Mouse (Mus musculus): ENCODE measurements at regions not wholly inside any gene's neighbourhood (a gene's known extent, or its start where the extent isn't known, plus 50 kb on each side); places are given as distances from the start of the nearest gene placed in this dataset.

- no peak for TF ChIP-seq CTCF (conservative IDR thresholded peaks at IDR 0.05; ENCODE audit: low read length)
- TF ChIP-seq NANOG (IDR thresholded peaks at IDR 0.05; ENCODE audit: borderline replicate concordance, low read length) = no peak
Observed at GRCm38 (mm10) chr7:70593027-70593426, 226.5 kb upstream of the Nr2f2 start.

Measured in E14TG2a.4 (cell line).